ENCODE assay signal across 1 mouse cellular context in genomic region chr7:4963527-4963926, GRCm38 (mm10).
TF ChIP-seq lines count a peak whose summit lies in the region.

No protein-coding gene starts in this region.

TF ChIP-seq in CH12.LX, 34 proteins besides CTCF, POLR2A, EP300 and RAD21:
- TF ChIP-seq GABPA (IDR thresholded peaks at IDR 0.05; ENCODE audit: insufficient replicate concordance, low read depth, low read length) = no peak
- TF ChIP-seq HCFC1 (IDR thresholded peaks at IDR 0.05; ENCODE audit: low read depth, low read length) = no peak
- no peak for TF ChIP-seq ETS1 (conservative IDR thresholded peaks at IDR 0.05; ENCODE audit: low read depth, low read length)
- TF ChIP-seq MAZ (IDR thresholded peaks at IDR 0.05; ENCODE audit: low read depth, low read length) = peak; percentile 37; the same call in 1 of the 2 replicates
- no peak for TF ChIP-seq USF1 (IDR thresholded peaks at IDR 0.05; ENCODE audit: low read depth, low read length)
- TF ChIP-seq TBP (conservative IDR thresholded peaks at IDR 0.05; ENCODE audit: low read depth, low read length) = no peak
- no peak for TF ChIP-seq ZC3H11A (IDR thresholded peaks at IDR 0.05; ENCODE audit: low read depth, low read length)
- TF ChIP-seq MEF2A (IDR thresholded peaks at IDR 0.05; ENCODE audit: borderline replicate concordance, low read depth, low read length) = no peak
